Mouse (Mus musculus) kidney, embryonic 14.5 days (tissue): ENCODE results near the gene Kiss1r. TPM values are rescaled to one million over a fixed set of nuclear protein-coding genes. Genes with fewer than 3 reads are reported as not detected.

Experiments used
- ATAC-seq: fragments of 200-750 bp; cut with Nextera tagmentation; 2 replicates; pipeline ENCODE4 v1.8.0; 2017; ENCODE audit warnings: moderate number of reproducible peaks, mild to moderate bottlenecking, moderate TSS enrichment, moderate library complexity; ENCODE audit not compliant: low FRiP score, low TSS enrichment
- H3K27ac ChIP-seq: fragments of 300-500 bp; sonication (generic); 2 replicates; pipeline ENCODE4 v1.5.1; 2014; ENCODE audit warnings: low read depth, mild to moderate bottlenecking, low read length, moderate library complexity, mixed read lengths
- H3K27me3 ChIP-seq: fragments of 300-500 bp; sonication (generic); 2 replicates; pipeline ENCODE4 v1.6.1; 2014; ENCODE audit warnings: mild to moderate bottlenecking, low read length; ENCODE audit not compliant: control insufficient read depth, insufficient read depth
- H3K36me3 ChIP-seq: fragments of 300-500 bp; sonication (generic); 2 replicates; pipeline ENCODE4 v1.6.1; 2014; ENCODE audit warnings: low read length, mixed read lengths; ENCODE audit not compliant: control insufficient read depth, insufficient read depth
- H3K4me1 ChIP-seq: fragments of 300-500 bp; sonication (generic); 2 replicates; pipeline ENCODE4 v1.6.1; 2014; ENCODE audit warnings: low read length, mixed read lengths; ENCODE audit not compliant: control insufficient read depth, insufficient read depth
- H3K4me2 ChIP-seq: fragments of 300-500 bp; sonication (generic); replicated peaks from 2 replicates; pipeline ENCODE4 v1.6.1; 2014; ENCODE audit warnings: low read depth, mild to moderate bottlenecking, low read length
- H3K4me3 ChIP-seq: fragments of 300-500 bp; sonication (generic); 2 replicates; pipeline ENCODE4 v1.5.1; 2014; ENCODE audit warnings: mild to moderate bottlenecking, low read length
- H3K9ac ChIP-seq: fragments of 300-500 bp; sonication (generic); 2 replicates; pipeline ENCODE4 v1.6.1; 2014; ENCODE audit warnings: low read depth, mild to moderate bottlenecking, low read length, moderate library complexity
- H3K9me3 ChIP-seq: fragments of 300-500 bp; sonication (generic); 2 replicates; pipeline ENCODE4 v1.6.1; 2016; ENCODE audit warnings: low read length; ENCODE audit not compliant: control insufficient read depth
- WGBS: fragments of 180-500 bp; shearing (Covaris S2); extraction: QIAGEN DNeasy Blood & Tissue Kit; methylation state at CpG from one replicate; pipeline ENCODE4 v1.1.7; 2014; 5-methylcytosine and 5-hydroxymethylcytosine counted together
- polyA plus RNA-seq: library from polyadenylated mRNA; unstranded; fragments of >200 nt; fragmentation: Nextera tagmentation; extraction: Ambion mirVana; gene quantifications from 2 replicates; pipeline ENCODE4 v1.2.1, GENCODE M21; 2014

Gene Kiss1r
- polyA plus RNA-seq, 1 experiment from 2014 or later = 0.47 TPM

DNA sequence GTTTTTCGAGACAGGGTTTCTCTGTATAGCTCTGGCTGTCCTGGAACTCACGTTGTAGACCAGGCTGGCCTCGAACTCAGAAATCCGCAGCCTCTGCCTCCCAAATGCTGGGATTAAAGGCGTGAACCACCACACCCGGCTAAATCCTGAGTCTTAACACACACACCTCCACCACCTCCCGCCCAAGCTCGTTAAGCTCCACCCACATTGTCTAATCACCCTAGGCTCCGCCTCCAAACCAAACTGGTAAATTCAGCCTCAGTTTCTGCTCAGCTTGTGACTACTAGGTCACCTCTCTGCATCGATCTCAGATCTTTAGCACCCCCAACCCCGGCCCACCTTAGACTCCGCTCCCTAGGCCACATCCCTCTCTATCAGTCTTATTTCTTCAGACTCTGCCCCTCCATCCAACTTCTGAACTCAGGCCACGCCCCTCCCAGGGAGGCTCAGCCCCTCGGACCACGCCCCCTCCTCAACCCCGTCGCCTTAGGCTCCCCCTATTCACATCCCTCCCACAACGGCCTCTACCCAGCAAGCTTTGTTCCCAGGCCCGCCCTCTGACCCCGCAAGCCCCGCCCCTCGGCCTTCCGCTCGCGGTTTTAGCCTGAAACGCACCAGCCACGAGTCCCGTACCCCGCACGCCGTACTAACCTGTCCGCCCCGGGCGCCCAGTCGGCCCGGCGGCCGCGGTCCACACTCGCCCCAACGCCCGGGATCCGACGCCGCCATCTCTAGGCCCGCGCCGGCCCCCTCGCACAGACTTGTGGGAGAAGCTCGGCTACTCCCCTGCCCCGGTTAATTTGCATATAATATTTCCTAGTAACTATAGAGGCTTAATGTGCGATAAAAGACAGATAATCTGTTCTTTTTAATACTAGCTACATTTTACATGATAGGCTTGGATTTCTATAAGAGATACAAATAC is 8.3 kb upstream of the Kiss1r start, which contains the start of gene Med16:
Gene Med16 (minus strand): TSS at position 757 of the 925 bp plus-strand sequence.
- Histone ChIP-seq H3K9me3 (no peaks in the 10 kb centered on the region), H3K4me2 (peak within 1 kb of the TSS; percentile 36), H3K27me3 (no peaks in the 10 kb centered on the region), H3K27ac (peak within 1 kb of the TSS; percentile 97), H3K4me1 (no peaks in the 10 kb centered on the region), H3K4me3 (peak within 1 kb of the TSS; percentile 75), H3K36me3 (peaks cover 53% of the 10 kb centered on the region), H3K9ac (peak within 1 kb of the TSS; percentile 89)
- ATAC-seq = peak; percentile 96
- 1% methylated on average over 52 of the region's 52 CpGs for WGBS

DNA sequence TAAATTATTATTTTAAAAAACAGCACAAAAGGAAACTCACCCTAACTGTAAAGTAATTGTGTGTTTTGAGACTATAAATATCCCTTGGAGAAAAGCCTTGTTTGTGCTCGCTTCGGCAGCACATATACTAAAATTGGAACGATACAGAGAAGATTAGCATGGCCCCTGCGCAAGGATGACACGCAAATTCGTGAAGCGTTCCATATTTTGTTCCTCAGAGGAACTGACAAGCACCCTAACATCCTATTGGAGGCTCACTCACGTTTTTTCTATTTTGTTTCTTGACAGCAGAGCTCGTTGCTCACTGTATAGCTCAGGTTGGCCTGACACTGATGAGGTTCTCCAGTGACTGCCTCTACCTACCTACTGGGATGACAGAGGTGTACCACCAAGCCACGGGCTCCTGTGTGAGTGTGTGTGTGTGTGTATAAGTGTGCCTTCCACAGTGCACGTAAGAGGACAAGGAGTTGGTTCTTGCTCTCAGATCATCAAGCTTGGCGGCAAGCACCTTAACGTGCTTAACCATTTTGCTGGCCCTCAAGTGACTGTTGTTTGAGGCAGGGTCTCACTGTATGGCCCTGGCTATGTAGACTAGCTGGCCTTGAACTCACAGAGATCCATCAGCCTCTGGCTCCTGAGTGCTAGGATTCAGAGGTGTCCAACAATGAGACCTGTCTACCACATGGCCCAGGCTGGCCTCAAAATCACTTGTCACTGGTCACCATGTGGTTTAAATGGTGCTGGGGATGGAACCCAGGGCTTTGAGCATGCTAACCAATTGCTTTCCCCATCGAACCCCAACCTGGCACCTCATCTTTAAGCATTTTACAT is 7.5 kb upstream of the Kiss1r start:
- Histone ChIP-seq H3K4me3 (peak overlapping the region; percentile 75), H3K27me3 (no peaks in the 10 kb centered on the region), H3K4me1 (0 out of 2 replicates have a peak, but pooled peaks cover 3% of the 10 kb centered on the region), H3K9me3 (no peaks in the 10 kb centered on the region), H3K4me2 (peak overlapping the region; percentile 31), H3K36me3 (peaks cover 47% of the 10 kb centered on the region), H3K27ac (peak overlapping the region; percentile 6; the same call in 1 of the 2 replicates), H3K9ac (no peak overlapping the region; the same call in 1 of the 2 replicates)
- peak; percentile 46; the same call in 1 of the 2 replicates for ATAC-seq
- 23% methylated on average over 14 of the region's 14 CpGs for WGBS

DNA sequence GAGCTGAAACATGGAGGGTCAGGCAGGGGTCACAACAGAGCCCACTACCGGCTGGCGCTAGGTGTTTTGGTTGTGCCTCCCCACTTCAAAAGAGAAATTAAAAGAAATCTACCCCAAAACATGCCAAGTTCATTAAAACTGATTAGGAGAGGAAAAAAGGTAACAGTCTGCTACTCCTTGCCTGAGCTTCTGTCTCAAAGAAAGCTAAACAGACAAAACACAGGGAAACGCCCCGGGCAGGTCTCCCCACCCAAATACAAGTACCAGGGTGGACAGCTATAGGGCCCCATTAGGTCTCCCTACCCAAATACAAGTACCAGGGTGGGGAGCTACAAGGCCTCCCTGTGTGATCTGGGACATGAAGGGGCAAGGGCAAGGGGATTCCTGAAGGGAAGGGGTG is 6.2 kb upstream of the Kiss1r start, which contains the start of gene Gm26602:
Gene Gm26602 (plus strand): TSS at position 301 of the 400 bp plus-strand sequence.
- ATAC-seq = no peak
- Histone ChIP-seq H3K27ac (peak within 1 kb of the TSS; percentile 6; the same call in 1 of the 2 replicates), H3K4me3 (no peak within 1 kb of the TSS), H3K9ac (no peak within 1 kb of the TSS), H3K36me3 (peaks cover 36% of the 10 kb centered on the region), H3K9me3 (no peaks in the 10 kb centered on the region), H3K4me1 (0 out of 2 replicates have a peak, but pooled peaks cover 5% of the 10 kb centered on the region), H3K4me2 (no peak within 1 kb of the TSS), H3K27me3 (no peaks in the 10 kb centered on the region)
- 92% methylated on average over 4 of the region's 4 CpGs for WGBS

DNA sequence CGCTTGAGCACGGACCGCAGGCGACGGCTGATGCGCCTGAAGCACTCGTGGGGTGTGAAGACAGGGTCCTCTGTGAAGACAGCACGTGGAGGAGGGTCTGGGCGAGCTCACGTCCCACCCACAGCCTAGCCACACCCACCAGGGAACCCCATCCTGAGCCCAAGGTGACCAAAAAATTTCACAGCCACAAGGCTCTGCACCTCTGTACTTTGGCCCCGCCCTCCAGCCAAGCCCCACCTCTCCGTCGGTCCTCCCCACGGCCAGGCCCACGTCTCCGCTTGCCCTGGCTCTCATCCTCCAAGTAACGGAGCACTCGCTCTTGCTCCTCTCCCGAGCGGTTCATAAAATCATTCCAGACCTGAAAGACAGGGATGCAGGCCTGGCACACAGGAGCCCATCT is 4.4 kb upstream of the Kiss1r start:
- H3K9ac ChIP-seq = no peak overlapping the region
- H3K36me3 ChIP-seq = peaks cover 24% of the 10 kb centered on the region
- no peaks in the 10 kb centered on the region; the same call in 1 of the 2 replicates for H3K27me3 ChIP-seq
- no peak overlapping the region for H3K4me3 ChIP-seq
- no peak for ATAC-seq
- H3K27ac ChIP-seq = no peak overlapping the region
- 69% methylated on average over 20 of the region's 20 CpGs for WGBS
- no peak overlapping the region for H3K4me2 ChIP-seq
- H3K9me3 ChIP-seq = no peaks in the 10 kb centered on the region
- peaks cover 5% of the 10 kb centered on the region; the same call in 1 of the 2 replicates for H3K4me1 ChIP-seq

DNA sequence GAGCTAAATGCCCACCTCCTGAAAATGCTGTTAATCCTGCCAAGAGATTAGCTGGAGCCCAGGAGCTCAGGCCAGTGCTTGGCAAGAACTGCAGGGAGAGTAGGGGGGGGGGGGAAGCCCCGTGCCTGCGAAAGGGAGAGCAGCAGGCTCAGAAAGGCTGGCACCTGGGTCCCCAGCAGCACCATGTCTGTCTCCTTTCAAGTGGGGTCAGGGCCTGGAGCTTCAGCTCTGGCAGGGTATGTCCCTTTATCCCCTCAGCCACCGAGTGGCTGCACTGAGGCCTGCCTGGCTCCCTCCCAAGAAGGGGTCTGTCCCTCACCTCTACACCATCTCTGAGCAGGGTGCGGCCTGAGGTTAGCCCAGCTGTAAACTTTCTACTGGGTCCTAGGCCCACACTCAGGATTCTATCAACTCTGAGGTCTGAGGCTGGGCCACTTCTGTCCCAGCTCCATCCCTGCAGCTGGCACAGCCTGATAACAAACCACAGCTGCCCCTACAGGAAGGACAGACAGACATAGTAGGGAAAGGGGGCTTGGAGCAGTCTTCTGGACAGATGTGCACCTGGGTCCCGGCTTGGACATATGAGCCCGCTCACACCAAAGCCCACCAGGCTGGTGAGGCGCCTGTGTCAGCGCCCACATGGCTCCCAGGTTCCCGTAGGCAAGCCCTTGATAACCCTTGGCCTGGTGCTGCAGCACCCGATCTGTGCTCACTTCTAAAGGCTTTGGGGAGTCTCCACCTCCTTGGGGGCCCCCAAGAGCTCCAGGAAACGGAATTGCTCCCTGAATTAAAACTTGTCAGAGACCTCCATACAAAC is 2.4 kb upstream of the Kiss1r start:
- no peak for ATAC-seq
- Histone ChIP-seq H3K9ac (no peak overlapping the region), H3K36me3 (peaks cover 24% of the 10 kb centered on the region), H3K4me3 (no peak overlapping the region), H3K4me2 (no peak overlapping the region; the same call in 1 of the 2 replicates), H3K27me3 (peaks cover 19% of the 10 kb centered on the region), H3K9me3 (no peaks in the 10 kb centered on the region), H3K4me1 (peaks cover 5% of the 10 kb centered on the region; the same call in 1 of the 2 replicates), H3K27ac (no peak overlapping the region)
- WGBS = 77% methylated on average over 11 of the region's 11 CpGs

DNA sequence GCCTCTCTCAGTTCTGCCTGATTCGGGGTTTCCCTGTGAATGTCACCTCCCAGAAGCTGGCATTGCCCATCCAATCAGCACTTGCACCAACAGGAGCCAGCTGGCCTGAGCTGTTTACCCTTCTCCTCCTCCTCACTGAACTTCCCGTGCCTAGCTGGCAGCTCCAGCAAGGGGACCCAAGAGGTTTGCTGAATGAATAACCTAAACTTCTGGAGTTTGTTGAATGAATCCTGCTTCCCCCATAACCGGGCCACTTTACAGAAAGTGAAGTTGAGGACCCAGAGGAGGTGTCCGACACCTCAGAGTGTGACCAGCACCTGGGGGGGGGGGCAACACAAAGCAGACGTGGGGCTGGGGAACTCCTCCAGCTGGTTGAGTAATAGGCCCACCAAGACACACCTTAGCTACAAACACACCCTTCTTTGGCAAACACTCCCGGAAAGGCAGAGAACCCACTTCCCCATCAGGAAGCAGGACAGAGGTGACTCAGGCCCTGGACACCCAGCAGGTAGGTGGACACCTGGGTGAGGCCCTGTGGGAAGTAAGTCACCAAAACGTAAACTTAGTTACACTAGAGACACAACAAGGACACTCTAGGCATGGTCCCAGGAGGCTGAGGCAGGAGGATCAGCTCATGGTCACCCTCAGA is 1.7 kb upstream of the Kiss1r start:
- WGBS = 70% methylated on average over 7 of the region's 7 CpGs

DNA sequence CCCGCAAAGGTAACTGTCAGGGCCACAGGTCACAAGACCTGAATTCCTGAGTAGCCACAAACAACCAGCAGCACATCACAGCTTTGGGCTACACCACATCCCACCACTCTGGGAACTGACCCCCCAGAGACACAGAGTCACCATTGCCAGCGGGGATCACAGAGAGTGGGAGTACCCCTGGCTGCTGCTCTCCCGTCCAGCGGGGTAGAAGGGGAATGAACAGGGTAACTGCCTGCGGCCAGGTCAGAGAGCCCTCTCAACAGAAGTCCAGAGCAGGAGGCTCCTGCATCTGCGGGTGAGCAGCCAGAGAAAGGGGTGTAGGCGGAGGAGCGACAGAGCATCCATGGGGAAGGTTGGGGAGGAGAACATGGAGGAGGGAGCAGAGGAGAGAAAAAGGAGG is 690 bp upstream of the Kiss1r start:
- Histone ChIP-seq H3K4me3 (peak overlapping the region; percentile 53), H3K4me2 (peak overlapping the region; percentile 62), H3K27me3 (peaks cover 36% of the 10 kb centered on the region), H3K9ac (peak overlapping the region; percentile 85), H3K9me3 (no peaks in the 10 kb centered on the region), H3K36me3 (peaks cover 17% of the 10 kb centered on the region), H3K4me1 (peaks cover 19% of the 10 kb centered on the region), H3K27ac (no peak overlapping the region)
- ATAC-seq = no peak
- WGBS = 5% methylated on average over 8 of the region's 8 CpGs

More for the DNA sequence above, 1.7 kb upstream of the Kiss1r start:
- Histone ChIP-seq H3K9ac (no peak overlapping the region), H3K9me3 (no peaks in the 10 kb centered on the region), H3K4me2 (no peak overlapping the region; the same call in 1 of the 2 replicates), H3K36me3 (peaks cover 24% of the 10 kb centered on the region), H3K4me3 (no peak overlapping the region), H3K27me3 (peaks cover 26% of the 10 kb centered on the region), H3K4me1 (peaks cover 10% of the 10 kb centered on the region; the same call in 1 of the 2 replicates), H3K27ac (no peak overlapping the region)
- no peak for ATAC-seq
